Mouse (Mus musculus): ENCODE results near the gene Sirt7.

The Sirt7 gene

GRCm38 (mm10) chr11:120625152-120625775 lies at the start of gene Sirt7:
TSS of gene Sirt7 (minus strand) at chr11:120625240.
- DNase-seq (ENCODE audit: low read depth): peak; percentile 26

GRCm38 (mm10) chr11:120673594-120674122 lies 48.6 kb upstream of the Sirt7 start:
- DNase-seq (ENCODE audit: low read depth): no peak

- DNase-seq (ENCODE audit: low read depth): peak; percentile 98
These were observed 47.9 kb upstream of the Sirt7 start, which contains the start of gene Aspscr1 for GRCm38 (mm10) chr11:120672687-120673593. TSS of gene Aspscr1 (plus strand) at chr11:120672973.

- no peak for DNase-seq (ENCODE audit: low read depth)
These were observed 41.6 kb upstream of the Sirt7 start for GRCm38 (mm10) chr11:120666617-120667016.

- DNase-seq (ENCODE audit: low read depth): no peak
These were observed 40.4 kb upstream of the Sirt7 start for GRCm38 (mm10) chr11:120665406-120665805.

- DNase-seq (ENCODE audit: low read depth): no peak
These were observed 38.7 kb upstream of the Sirt7 start for GRCm38 (mm10) chr11:120663714-120664113.

- DNase-seq (ENCODE audit: low read depth): no peak
These were observed 37.7 kb upstream of the Sirt7 start for GRCm38 (mm10) chr11:120662759-120663158.

GRCm38 (mm10) chr11:120661076-120661460 lies 36.0 kb upstream of the Sirt7 start, which contains the start of gene Notum:
TSS of gene Notum (minus strand) at chr11:120661175.
- no peak for DNase-seq (ENCODE audit: low read depth)

GRCm38 (mm10) chr11:120660301-120661075 lies 35.4 kb upstream of the Sirt7 start:
- DNase-seq (ENCODE audit: low read depth): peak; percentile 39

- no peak for DNase-seq (ENCODE audit: low read depth)
These were observed 34.7 kb upstream of the Sirt7 start for GRCm38 (mm10) chr11:120659509-120660300.

- peak; percentile 81 for DNase-seq (ENCODE audit: low read depth)
These were observed 33.9 kb upstream of the Sirt7 start for GRCm38 (mm10) chr11:120658876-120659410.

- no peak for DNase-seq (ENCODE audit: low read depth)
These were observed 32.3 kb upstream of the Sirt7 start for GRCm38 (mm10) chr11:120657301-120657700.

GRCm38 (mm10) chr11:120654741-120655140 lies 29.7 kb upstream of the Sirt7 start:
- no peak for DNase-seq (ENCODE audit: low read depth)

- DNase-seq (ENCODE audit: low read depth): peak; percentile 41
These were observed 26.8 kb upstream of the Sirt7 start for GRCm38 (mm10) chr11:120651872-120652271.

GRCm38 (mm10) chr11:120648001-120648476 lies 23.0 kb upstream of the Sirt7 start, which contains the start of gene Myadml2:
TSS of gene Myadml2 (minus strand) at chr11:120648158.
- DNase-seq (ENCODE audit: low read depth): no peak

GRCm38 (mm10) chr11:120647047-120647830 lies 22.2 kb upstream of the Sirt7 start:
- DNase-seq (ENCODE audit: low read depth): no peak

GRCm38 (mm10) chr11:120643601-120643987 lies 18.6 kb upstream of the Sirt7 start, which contains the start of gene Pycr1:
TSS of gene Pycr1 (minus strand) at chr11:120643769.
- peak; percentile 95 for DNase-seq (ENCODE audit: low read depth)

- DNase-seq (ENCODE audit: low read depth): no peak
These were observed 18.0 kb upstream of the Sirt7 start for GRCm38 (mm10) chr11:120642939-120643600.

GRCm38 (mm10) chr11:120641869-120642268 lies 16.8 kb upstream of the Sirt7 start:
- DNase-seq (ENCODE audit: low read depth): no peak
